Mouse (Mus musculus) ES-E14 (cell line): ENCODE measurements around the gene Cadps2. TPM values are rescaled to one million over a fixed set of nuclear protein-coding genes. Genes with fewer than 3 reads are reported as not detected.

Experiments
- DNase-seq: peaks from one replicate; pipeline ENCODE4 v3.0.0-alpha.2; 2013; ENCODE audit warnings: low read depth, low spot score
- H3K27ac ChIP-seq: 2 replicates; pipeline ENCODE4 v1.5.1; 2012; ENCODE audit warnings: low read depth, mild to moderate bottlenecking, low read length, moderate library complexity, mixed read lengths; ENCODE audit not compliant: poor library complexity, insufficient read depth, severe bottlenecking
- H3K36me3 ChIP-seq: 2 replicates; pipeline ENCODE4 v1.6.1; 2012; ENCODE audit warnings: mild to moderate bottlenecking, low read length, moderate library complexity, mixed read lengths; ENCODE audit not compliant: control insufficient read depth, poor library complexity, insufficient read depth, severe bottlenecking
- H3K4me1 ChIP-seq, 2 experiments: fragments of 150-350 bp in 1 of 2; sonication (generic) in 1 of 2; 2 replicates each; pipeline ENCODE4 v1.6.1; 2012; ENCODE audit warnings: low read length in 2 of 2, mild to moderate bottlenecking in 1 of 2, mixed read lengths in 1 of 2; ENCODE audit not compliant: control insufficient read depth in 2 of 2, insufficient read depth in 2 of 2, poor library complexity in 1 of 2
- H3K4me3 ChIP-seq, 2 experiments: fragments of 150-350 bp in 1 of 2; sonication (generic) in 1 of 2; 2 replicates each; pipeline ENCODE4 v1.5.1; 2012; ENCODE audit warnings: low read length in 2 of 2, low read depth in 1 of 2, mild to moderate bottlenecking in 1 of 2, mixed read lengths in 1 of 2; ENCODE audit not compliant: insufficient read depth in 1 of 2, poor library complexity in 1 of 2, severe bottlenecking in 1 of 2
- H3K9ac ChIP-seq: 2 replicates; pipeline ENCODE4 v1.6.1; 2012; ENCODE audit warnings: low read depth, mild to moderate bottlenecking, low read length, mixed read lengths; ENCODE audit not compliant: poor library complexity, insufficient read depth, severe bottlenecking
- H3K9me3 ChIP-seq: fragments of 150-350 bp; sonication (generic); 2 replicates; pipeline ENCODE4 v1.6.1; 2012; ENCODE audit warnings: low read depth, mild to moderate bottlenecking, low read length; ENCODE audit not compliant: control insufficient read depth, insufficient read depth
- CHD2 ChIP-seq: IDR thresholded peaks from 2 replicates; pipeline ENCODE4 v1.6.1; 2014; ENCODE audit warnings: mild to moderate bottlenecking, low read depth, low read length, inconsistent platforms
- HCFC1 ChIP-seq: IDR thresholded peaks from 2 replicates; pipeline ENCODE4 v1.6.1; 2012; ENCODE audit warnings: low read length, inconsistent platforms, borderline replicate concordance; ENCODE audit not compliant: insufficient read depth
- MAFK ChIP-seq: IDR thresholded peaks from 2 replicates; pipeline ENCODE4 v1.6.1; 2014; ENCODE audit warnings: mild to moderate bottlenecking, low read depth, low read length, inconsistent platforms; ENCODE audit not compliant: insufficient read depth
- ZC3H11A ChIP-seq: IDR thresholded peaks from 2 replicates; pipeline ENCODE4 v1.6.1; 2012; ENCODE audit warnings: low read depth, mild to moderate bottlenecking, inconsistent platforms, low read length, borderline replicate concordance
- ZNF384 ChIP-seq: IDR thresholded peaks from 2 replicates; pipeline ENCODE4 v1.6.1; 2012; ENCODE audit warnings: low read depth, low read length, inconsistent platforms
- in situ Hi-C, 2 experiments: fragments of 600-800 bp; cut with MboI; formaldehyde crosslinking; loops; one replicate each; pipeline ENCODE4 v1.15.1; 2025; ENCODE audit warnings: low sequenced_read_pairs in 2 of 2, inconsistent platforms in 1 of 2; ENCODE audit not compliant: unreplicated experiment in 2 of 2
- total RNA-seq: library from RNA; depleted of rRNA; stranded (reverse); fragments of 300-350 nt; gene quantifications from 2 replicates; pipeline ENCODE4 v1.2.3, GENCODE M21; 2012

Cadps2 gene
- total RNA-seq, 1 experiment: 0.36 TPM

DNA sequence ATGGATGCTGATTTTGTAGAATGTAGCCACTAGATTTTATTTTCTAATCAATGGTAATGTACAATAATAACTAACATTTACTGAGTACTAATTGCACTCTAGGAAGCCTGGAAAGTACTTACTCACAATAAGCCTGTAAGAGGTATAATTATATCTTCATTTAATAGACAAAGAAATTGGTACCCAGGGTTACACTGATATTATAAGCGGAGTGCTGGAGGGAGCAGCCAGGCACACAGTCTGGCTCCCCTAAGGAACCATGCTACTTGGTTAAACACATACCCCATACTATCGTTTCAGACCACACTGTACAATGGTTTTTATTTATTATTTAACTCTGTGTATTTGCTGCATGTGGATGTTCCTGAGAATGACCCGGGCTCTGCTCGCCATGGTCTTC is 544.5 kb downstream of the Cadps2 start:
- no peak for DNase-seq
- Histone ChIP-seq H3K9ac (no peak overlapping the region), H3K36me3 (no peaks in the 10 kb centered on the region), H3K4me1 (no peaks in the 10 kb centered on the region), H3K27ac (no peak overlapping the region), H3K9me3 (no peaks in the 10 kb centered on the region), H3K4me3 (no peak overlapping the region)
- in situ Hi-C loops: no loop called here
- TF ChIP-seq ZNF384: no peak
- TF ChIP-seq MAFK: no peak
- no peak for TF ChIP-seq ZC3H11A
- no peak for TF ChIP-seq HCFC1
- TF ChIP-seq CHD2: no peak

DNA sequence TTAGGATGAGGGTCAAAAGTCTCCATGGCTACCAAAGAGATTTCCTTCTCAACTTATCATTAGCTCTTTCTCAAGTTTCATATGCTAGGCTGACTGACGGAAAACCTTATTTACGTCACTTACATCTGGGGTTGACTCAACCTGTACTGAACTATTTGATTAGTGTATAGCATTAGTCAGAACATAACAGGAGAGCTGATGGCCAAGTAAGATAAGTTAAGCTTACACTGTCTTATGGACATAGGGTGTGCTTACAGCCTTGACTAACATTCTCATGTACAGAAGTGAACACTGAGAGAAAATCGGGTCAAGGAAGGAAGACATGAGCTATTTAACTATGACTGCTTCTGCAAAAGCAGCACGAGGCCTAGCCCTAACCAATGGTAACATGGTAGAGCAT is 550.5 kb downstream of the Cadps2 start:
- H3K9ac ChIP-seq: no peak overlapping the region
- no peak for TF ChIP-seq ZNF384
- no peak for TF ChIP-seq ZC3H11A
- TF ChIP-seq MAFK: no peak
- no peak for TF ChIP-seq CHD2
- in situ Hi-C loops: no loop called here

DNA sequence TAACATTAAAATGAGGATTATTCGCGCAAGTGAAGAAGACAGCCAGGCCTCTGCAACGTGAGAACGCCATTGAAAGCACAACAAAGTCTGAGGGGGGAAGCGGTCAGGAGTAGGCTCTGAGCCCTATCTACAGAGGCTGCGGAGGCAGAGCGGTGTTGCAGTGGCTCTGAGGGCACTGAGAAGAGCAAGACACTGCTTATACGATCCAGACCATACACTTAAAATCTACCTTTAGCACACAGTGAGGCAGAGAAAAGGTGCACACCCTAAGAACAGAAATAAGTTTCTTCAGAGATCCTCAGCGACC is 557.8 kb downstream of the Cadps2 start:
- no peak for DNase-seq
- TF ChIP-seq ZNF384: no peak
- no peak for TF ChIP-seq MAFK
- TF ChIP-seq HCFC1: no peak
- no peak for TF ChIP-seq CHD2
- no peak for TF ChIP-seq ZC3H11A

More for the DNA sequence above, 550.5 kb downstream of the Cadps2 start:
- Histone ChIP-seq H3K36me3 (no peaks in the 10 kb centered on the region), H3K4me1 (no peaks in the 10 kb centered on the region), H3K9me3 (no peaks in the 10 kb centered on the region), H3K4me3 (no peak overlapping the region), H3K27ac (no peak overlapping the region)
- DNase-seq: no peak

DNA sequence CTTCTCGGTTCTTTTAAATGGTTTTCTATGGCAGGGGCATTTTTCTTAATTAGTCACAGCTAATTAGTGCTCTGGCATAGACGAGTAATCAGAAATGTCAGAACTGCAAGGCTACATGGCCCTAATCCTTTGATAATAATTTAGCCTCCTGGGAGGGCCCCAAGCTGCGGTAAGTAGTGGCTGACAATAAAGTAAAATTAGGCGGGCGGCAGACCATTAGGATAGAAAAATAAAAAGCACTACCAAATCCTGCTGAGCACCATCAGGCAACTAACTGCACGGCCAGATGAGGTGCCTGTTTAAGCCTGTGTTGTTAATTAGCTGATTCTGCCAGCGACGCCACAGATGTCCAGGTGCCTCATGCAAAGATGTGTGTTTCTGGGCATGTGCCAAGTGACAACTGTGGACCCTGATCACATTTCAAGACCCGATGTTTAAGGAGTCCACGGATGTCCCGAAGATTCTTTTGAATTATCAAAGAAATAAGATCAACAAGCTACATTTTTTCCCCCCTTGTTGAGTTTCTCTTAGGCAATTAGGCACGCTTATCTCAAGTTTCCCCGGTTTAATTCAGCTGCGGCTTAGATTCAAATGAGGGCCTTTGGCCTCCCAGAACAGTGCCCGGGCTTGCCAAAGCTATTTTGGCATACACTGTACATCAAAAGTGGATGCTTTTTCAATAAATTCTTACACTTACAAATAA is 558.3 kb downstream of the Cadps2 start:
- H3K27ac ChIP-seq: no peak overlapping the region
- TF ChIP-seq ZC3H11A: no peak
- TF ChIP-seq HCFC1: no peak
- no peaks in the 10 kb centered on the region for H3K4me1 ChIP-seq
- no peak overlapping the region for H3K9ac ChIP-seq
- no peaks in the 10 kb centered on the region for H3K36me3 ChIP-seq
- in situ Hi-C loops: no loop called here
- DNase-seq: no peak
- no peak overlapping the region for H3K4me3 ChIP-seq
- H3K9me3 ChIP-seq: no peaks in the 10 kb centered on the region

More for the DNA sequence above, 557.8 kb downstream of the Cadps2 start:
- H3K4me3 ChIP-seq: no peak overlapping the region
- no peak overlapping the region for H3K9ac ChIP-seq
- no peaks in the 10 kb centered on the region for H3K4me1 ChIP-seq
- no peak overlapping the region for H3K27ac ChIP-seq
- no peaks in the 10 kb centered on the region for H3K36me3 ChIP-seq
- no peaks in the 10 kb centered on the region for H3K9me3 ChIP-seq
- in situ Hi-C loops: no loop called here

DNA sequence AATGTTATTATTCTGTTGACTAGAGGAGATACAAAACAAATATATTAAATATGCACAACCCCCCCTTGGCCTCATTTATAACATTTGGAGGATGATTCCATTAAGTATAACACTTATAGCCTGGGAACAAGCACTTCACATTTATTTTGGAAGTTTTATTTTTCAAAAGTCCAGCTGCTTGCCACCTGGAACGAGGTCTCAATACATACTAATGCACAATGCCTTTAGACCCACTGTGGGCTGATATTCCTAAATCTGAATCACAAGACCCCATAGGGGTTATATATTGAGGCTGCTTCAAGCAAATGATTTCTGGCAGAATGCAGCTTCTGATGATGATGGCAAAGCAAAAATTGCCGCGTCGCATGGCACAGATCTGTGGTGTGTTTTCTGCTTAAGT is 565.7 kb downstream of the Cadps2 start:
- Histone ChIP-seq H3K36me3 (no peaks in the 10 kb centered on the region), H3K27ac (no peak overlapping the region)
- in situ Hi-C loops: loop anchor here in 1 of 2 experiments (25.0 kb wide), 1 partner anchor 189 kb away; no protein-coding TSS in a partner anchor

More for the DNA sequence above, 565.7 kb downstream of the Cadps2 start:
- Histone ChIP-seq H3K4me1 (peaks cover 0 to 2% of the 10 kb centered on the region in 2 experiments; a peak in 1 of 4 replicates), H3K4me3 (no peak overlapping the region), H3K9me3 (no peaks in the 10 kb centered on the region), H3K9ac (no peak overlapping the region)
- TF ChIP-seq CHD2: no peak
- no peak for DNase-seq
